Mouse (Mus musculus) forebrain, embryonic 16.5 days (tissue): ENCODE results near the gene Zfp992. TPM values are rescaled to one million over a fixed set of nuclear protein-coding genes. Genes with fewer than 3 reads are reported as not detected.
"Not testable (repeated sequence)": the region's sequence is repeated elsewhere in the genome, so short reads cannot be mapped to it uniquely, and the experiment has no call there.

Experiments used
- ATAC-seq: fragments of 200-750 bp; cut with Nextera tagmentation; 2 replicates; pipeline ENCODE4 v1.8.0; 2017; ENCODE audit warnings: mild to moderate bottlenecking, moderate library complexity
- H3K27ac ChIP-seq: fragments of 300-500 bp; sonication (generic); 2 replicates; pipeline ENCODE4 v1.5.1; 2014; ENCODE audit warnings: low read length, control low read depth
- H3K27me3 ChIP-seq: fragments of 300-500 bp; sonication (generic); replicated peaks from 2 replicates; pipeline ENCODE4 v1.6.1; 2014; ENCODE audit warnings: low read length; ENCODE audit not compliant: control insufficient read depth, insufficient read depth
- H3K36me3 ChIP-seq: fragments of 300-500 bp; sonication (generic); 2 replicates; pipeline ENCODE4 v1.6.1; 2014; ENCODE audit not compliant: control insufficient read depth, insufficient read depth
- H3K4me1 ChIP-seq: fragments of 300-500 bp; sonication (generic); replicated peaks from 2 replicates; pipeline ENCODE4 v1.6.1; 2014; ENCODE audit warnings: low read length; ENCODE audit not compliant: control insufficient read depth, insufficient read depth
- H3K4me2 ChIP-seq: fragments of 300-500 bp; sonication (generic); 2 replicates; pipeline ENCODE4 v1.6.1; 2014; ENCODE audit warnings: mild to moderate bottlenecking, low read length, control low read depth
- H3K4me3 ChIP-seq: fragments of 300-500 bp; sonication (generic); replicated peaks from 2 replicates; pipeline ENCODE4 v1.5.1; 2014; ENCODE audit warnings: mild to moderate bottlenecking, low read length, control low read depth
- H3K9ac ChIP-seq: fragments of 300-500 bp; sonication (generic); replicated peaks from 2 replicates; pipeline ENCODE4 v1.6.1; 2014; ENCODE audit warnings: low read depth, low read length, control low read depth
- H3K9me3 ChIP-seq: fragments of 300-500 bp; sonication (generic); 2 replicates; pipeline ENCODE4 v1.6.1; 2016; ENCODE audit warnings: low read length; ENCODE audit not compliant: control insufficient read depth
- WGBS: fragments of 180-500 bp; shearing (Covaris S2); extraction: QIAGEN DNeasy Blood & Tissue Kit; methylation state at CpG from one replicate; pipeline ENCODE4 v1.1.7; 2014; 5-methylcytosine and 5-hydroxymethylcytosine counted together
- polyA plus RNA-seq: library from polyadenylated mRNA; unstranded; fragments of >200 nt; fragmentation: Nextera tagmentation; extraction: Ambion mirVana; gene quantifications from 2 replicates; pipeline ENCODE4 v1.2.1, GENCODE M21; 2015

Zfp992 gene
- polyA plus RNA-seq, 1 experiment from 2014 or later: 1.8 TPM

GRCm38 (mm10) chr4:146452576-146452975 lies 3.8 kb downstream of the Zfp992 start:
- H3K4me3 ChIP-seq, H3K4me2 ChIP-seq, H3K27ac ChIP-seq, H3K9ac ChIP-seq, H3K27me3 ChIP-seq, ATAC-seq, H3K4me1 ChIP-seq, H3K36me3 ChIP-seq: not testable (repeated sequence)
- H3K9me3 ChIP-seq: peaks cover 41% of the 10 kb centered on the region
- 84% methylated on average over 2 of the region's 2 CpGs for WGBS

DNA sequence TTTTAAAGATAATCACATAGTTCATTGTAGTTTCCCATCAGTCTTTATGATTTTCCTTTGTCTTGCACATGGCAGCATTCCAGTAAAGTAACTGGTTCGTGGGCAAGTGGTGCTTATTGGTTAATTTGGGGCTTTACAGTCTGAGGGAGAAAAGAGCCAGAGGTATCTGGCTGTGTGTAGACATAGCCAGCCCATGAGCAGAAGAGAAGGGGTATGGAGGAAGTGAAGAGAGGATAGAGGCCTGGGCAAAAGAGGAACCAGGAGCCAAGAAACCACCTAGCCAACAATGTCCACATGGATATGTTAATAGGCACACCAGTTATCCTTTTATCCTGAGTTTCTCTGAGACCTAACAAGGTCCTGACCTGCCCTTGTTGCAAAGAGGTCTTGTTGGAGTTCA lies 5.3 kb downstream of the Zfp992 start:
- not testable (repeated sequence) for H3K27ac ChIP-seq, H3K9ac ChIP-seq, H3K4me3 ChIP-seq, ATAC-seq, H3K4me1 ChIP-seq, H3K36me3 ChIP-seq, H3K27me3 ChIP-seq, H3K4me2 ChIP-seq
- 57% methylated on average over 1 of the region's 1 CpGs for WGBS
- H3K9me3 ChIP-seq: peaks cover 44% of the 10 kb centered on the region

DNA sequence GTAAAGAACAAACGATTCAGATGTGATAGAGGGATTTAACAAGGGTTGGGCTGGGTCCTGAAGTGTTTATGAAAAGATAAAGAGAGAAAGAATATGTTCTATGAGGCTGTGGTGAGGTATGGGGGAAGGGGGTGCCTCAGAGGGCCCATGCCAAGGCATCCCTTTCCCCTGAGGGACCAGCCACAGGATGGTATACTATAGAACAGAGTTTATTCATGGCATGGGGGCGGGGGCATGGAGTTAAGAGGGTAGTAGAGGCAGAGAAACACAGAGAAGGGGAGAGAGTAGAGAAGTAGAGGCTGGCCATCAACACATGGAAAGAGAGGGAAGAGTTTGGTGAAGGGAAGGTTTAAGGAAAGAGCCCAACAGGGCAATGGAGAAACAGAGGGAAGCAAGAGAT lies 6.1 kb downstream of the Zfp992 start:
- peak; percentile 44; the same call in 1 of the 2 replicates for ATAC-seq

DNA sequence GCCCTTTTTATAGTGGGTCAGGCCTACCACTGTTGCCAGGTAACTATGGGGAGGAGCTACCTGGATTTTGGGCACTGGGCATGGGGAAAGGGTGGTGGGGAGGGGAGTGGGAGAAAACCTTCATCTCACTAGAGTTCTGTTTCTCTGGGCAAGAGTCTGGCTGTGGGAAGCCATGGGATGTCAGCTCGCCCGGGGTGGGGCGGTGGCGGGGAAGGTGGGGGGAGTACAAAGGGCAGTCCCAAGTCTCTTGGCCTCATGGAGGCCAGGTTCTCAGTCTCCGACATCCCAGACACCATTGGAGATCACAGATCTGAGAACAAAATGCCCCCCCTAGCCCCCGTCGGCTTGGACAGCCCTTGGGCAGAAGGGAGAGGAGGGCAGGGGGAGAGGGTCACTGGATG lies 6.5 kb downstream of the Zfp992 start:
- Histone ChIP-seq H3K27ac (no peak overlapping the region), H3K9me3 (peaks cover 47% of the 10 kb centered on the region), H3K27me3 (no peaks in the 10 kb centered on the region), H3K4me1 (no peaks in the 10 kb centered on the region), H3K36me3 (no peaks in the 10 kb centered on the region), H3K9ac (no peak overlapping the region), H3K4me3 (no peak overlapping the region), H3K4me2 (no peak overlapping the region)
- peak; percentile 28; the same call in 1 of the 2 replicates for ATAC-seq
- WGBS: 94% methylated on average over 7 of the region's 7 CpGs

More for the DNA sequence above, 6.1 kb downstream of the Zfp992 start:
- Histone ChIP-seq H3K4me1 (no peaks in the 10 kb centered on the region), H3K36me3 (no peaks in the 10 kb centered on the region), H3K9ac (no peak overlapping the region), H3K4me3 (no peak overlapping the region), H3K9me3 (peaks cover 47% of the 10 kb centered on the region), H3K27me3 (no peaks in the 10 kb centered on the region), H3K27ac (no peak overlapping the region), H3K4me2 (no peak overlapping the region)
- WGBS: 31% methylated on average over 2 of the region's 2 CpGs

DNA sequence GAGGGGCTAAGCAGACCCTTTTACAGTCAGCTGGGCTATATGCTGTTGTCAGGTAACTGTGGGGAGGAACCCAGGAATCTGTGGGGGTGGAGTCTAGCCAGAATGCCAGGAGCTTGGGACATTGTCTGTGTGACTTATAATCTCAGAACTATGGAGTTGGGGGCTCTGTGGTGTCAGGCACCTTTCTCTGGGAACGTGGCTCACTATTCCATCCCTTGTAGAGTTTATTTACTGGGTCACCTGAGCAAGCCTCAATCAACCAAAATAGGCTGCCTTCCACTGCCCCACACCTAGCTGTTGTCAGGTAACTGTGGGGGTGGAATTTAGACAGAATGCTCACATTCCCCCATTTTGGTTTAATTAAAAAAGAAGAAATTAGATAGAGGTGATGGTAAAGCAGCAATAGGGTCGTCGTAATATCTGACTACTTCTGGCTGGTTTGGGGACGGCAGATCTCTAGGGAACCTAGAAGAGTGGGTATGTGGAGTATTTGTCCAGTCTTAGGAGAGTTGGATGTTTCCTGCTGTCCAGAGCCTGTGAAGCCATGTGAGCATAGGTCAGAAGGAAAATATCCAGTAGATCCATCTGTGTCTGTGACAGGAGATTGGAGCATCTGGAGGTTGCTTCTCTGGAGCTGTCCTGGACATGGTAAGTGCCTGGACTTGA lies 7.4 kb downstream of the Zfp992 start:
- Histone ChIP-seq H3K27ac (no peak overlapping the region), H3K4me3 (no peak overlapping the region), H3K4me2 (no peak overlapping the region), H3K9me3 (peaks cover 50% of the 10 kb centered on the region), H3K9ac (no peak overlapping the region), H3K36me3 (no peaks in the 10 kb centered on the region), H3K27me3 (no peaks in the 10 kb centered on the region), H3K4me1 (no peaks in the 10 kb centered on the region)
- WGBS: 74% methylated on average over 4 of the region's 4 CpGs
- ATAC-seq: no peak; the same call in 1 of the 2 replicates

DNA sequence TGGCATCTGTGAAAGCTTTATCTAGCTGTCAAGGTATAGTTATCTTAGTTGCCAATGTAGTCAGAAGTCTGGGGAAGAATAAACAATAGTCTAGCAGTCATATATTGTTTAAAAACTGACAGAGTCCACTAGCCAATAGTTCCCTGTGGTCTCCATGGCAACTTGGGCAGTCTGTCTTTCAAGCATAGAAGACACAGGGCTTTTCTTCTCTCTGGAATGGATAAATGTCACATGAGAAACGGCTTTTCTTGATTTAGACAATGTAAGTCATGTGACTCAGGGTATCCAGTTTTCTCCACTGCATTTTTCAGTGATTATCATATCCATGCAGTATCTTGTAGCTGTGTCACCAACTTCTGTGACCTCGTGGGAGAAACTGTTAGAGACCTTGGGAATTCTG lies 8.3 kb downstream of the Zfp992 start:
- no peak for ATAC-seq
- WGBS: 52% methylated on average over 2 of the region's 2 CpGs

DNA sequence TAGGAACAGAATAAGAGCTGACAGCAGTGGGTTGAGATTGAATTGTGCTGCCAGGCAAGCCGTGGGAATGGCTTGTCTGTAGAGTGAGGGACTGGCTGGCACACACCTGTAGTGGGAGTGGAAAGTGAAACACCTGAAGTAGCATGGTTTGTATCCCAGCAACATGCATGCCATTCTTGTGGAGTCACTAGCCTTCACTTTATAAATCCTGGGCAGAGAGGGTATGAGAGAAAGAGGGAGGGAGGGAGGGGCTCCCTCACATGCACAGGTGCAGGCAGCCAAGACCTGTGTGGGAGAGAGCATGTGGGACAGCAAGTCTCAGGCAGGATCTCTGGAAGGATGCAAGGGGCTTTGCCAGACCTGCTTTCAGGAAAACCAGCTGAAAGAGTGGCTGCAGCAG lies 8.9 kb downstream of the Zfp992 start:
- Histone ChIP-seq H3K9ac (no peak overlapping the region), H3K36me3 (no peaks in the 10 kb centered on the region), H3K27ac (no peak overlapping the region), H3K4me3 (no peak overlapping the region), H3K4me2 (no peak overlapping the region), H3K27me3 (no peaks in the 10 kb centered on the region), H3K9me3 (peaks cover 47% of the 10 kb centered on the region), H3K4me1 (no peaks in the 10 kb centered on the region)
- ATAC-seq: no peak
- 61% methylated on average over 1 of the region's 1 CpGs for WGBS

More for the DNA sequence above, 8.3 kb downstream of the Zfp992 start:
- no peaks in the 10 kb centered on the region for H3K36me3 ChIP-seq
- H3K4me2 ChIP-seq: no peak overlapping the region
- no peak overlapping the region for H3K4me3 ChIP-seq
- no peaks in the 10 kb centered on the region for H3K4me1 ChIP-seq
- H3K9ac ChIP-seq: no peak overlapping the region
- no peak overlapping the region for H3K27ac ChIP-seq
- H3K9me3 ChIP-seq: peaks cover 50% of the 10 kb centered on the region
- no peaks in the 10 kb centered on the region for H3K27me3 ChIP-seq

- H3K9ac ChIP-seq, H3K4me3 ChIP-seq, H3K4me2 ChIP-seq, H3K36me3 ChIP-seq, H3K4me1 ChIP-seq, H3K27me3 ChIP-seq, H3K27ac ChIP-seq, ATAC-seq: not testable (repeated sequence)
- 83% methylated on average over 5 of the region's 5 CpGs for WGBS
- peaks cover 35% of the 10 kb centered on the region for H3K9me3 ChIP-seq
These were observed 11.0 kb downstream of the Zfp992 start for GRCm38 (mm10) chr4:146459822-146460221.

- WGBS: 83% methylated on average over 5 of the region's 5 CpGs
- H3K9me3 ChIP-seq: peaks cover 32% of the 10 kb centered on the region
- ATAC-seq, H3K36me3 ChIP-seq, H3K4me1 ChIP-seq, H3K4me3 ChIP-seq, H3K4me2 ChIP-seq, H3K27ac ChIP-seq, H3K9ac ChIP-seq, H3K27me3 ChIP-seq: not testable (repeated sequence)
These were observed 11.9 kb downstream of the Zfp992 start for GRCm38 (mm10) chr4:146460685-146461084.
